Mouse (Mus musculus) testis, postnatal 10 days (tissue): Measurements from ENCODE around the gene Myzap.

Source experiments
- DNase-seq: peaks from one replicate; pipeline ENCODE4 v3.0.0; 2021; ENCODE audit warnings: low spot score

Myzap gene

GRCm38 (mm10) chr9:71480305-71480704 lies 111.9 kb downstream of the Myzap start:
- DNase-seq = no peak

GRCm38 (mm10) chr9:71479413-71479812 lies 112.7 kb downstream of the Myzap start:
- DNase-seq = no peak

GRCm38 (mm10) chr9:71478596-71478995 lies 113.6 kb downstream of the Myzap start:
- no peak for DNase-seq

- no peak for DNase-seq
Measured at GRCm38 (mm10) chr9:71476601-71477000, 115.6 kb downstream of the Myzap start.

- no peak for DNase-seq
Measured at GRCm38 (mm10) chr9:71475536-71475935, 116.6 kb downstream of the Myzap start.

- DNase-seq = no peak
Measured at GRCm38 (mm10) chr9:71467434-71467833, 124.7 kb downstream of the Myzap start.

- DNase-seq = peak; percentile 63
Measured at GRCm38 (mm10) chr9:71466111-71466510, 126.0 kb downstream of the Myzap start.

GRCm38 (mm10) chr9:71463072-71463667 lies 129.0 kb downstream of the Myzap start:
- no peak for DNase-seq

GRCm38 (mm10) chr9:71456738-71457137 lies 135.4 kb downstream of the Myzap start:
- no peak for DNase-seq
